Mouse (Mus musculus) adrenal gland, postnatal 10 days (tissue): ENCODE measurements around the gene Pabpc4l. TPM values are rescaled to one million over a fixed set of nuclear protein-coding genes. Genes with fewer than 3 reads are reported as not detected.
A peak's percentile ranks its signal among the peaks of the same experiment; 100 is the strongest.
"Not testable (repeated sequence)": the region's sequence is repeated elsewhere in the genome, so short reads cannot be mapped to it uniquely, and the experiment has no call there.

Experiments used
- DNase-seq: peaks from one replicate; pipeline ENCODE4 v3.0.0; 2021; ENCODE audit warnings: mixed read lengths
- long read RNA-seq, 2 experiments: library from polyadenylated mRNA; stranded (forward); transcript quantifications; one replicate each; pipeline ENCODE4 v2.0.0; 2021
- total RNA-seq, 2 experiments: library from RNA; stranded (reverse); gene quantifications; 2 replicates each; pipeline ENCODE4 v1.2.3; 2021

Gene Pabpc4l
- total RNA-seq, result 1 to 10 TPM; 2.8 to 4.4 TPM
- long read RNA-seq, experiment 1, full-length matches to known transcripts, result 1 of 1 reads
- long read RNA-seq, experiment 1, partial matches to known transcripts, result 0 of 1 reads
- long read RNA-seq, experiment 1, other reads (novel, unspliced or antisense), result 0 of 1 reads
- long read RNA-seq, experiment 2, full-length matches to known transcripts, result 1 of 1 reads
- long read RNA-seq, experiment 2, partial matches to known transcripts, result 0 of 1 reads
- long read RNA-seq, experiment 2, other reads (novel, unspliced or antisense), result 0 of 1 reads

DNA sequence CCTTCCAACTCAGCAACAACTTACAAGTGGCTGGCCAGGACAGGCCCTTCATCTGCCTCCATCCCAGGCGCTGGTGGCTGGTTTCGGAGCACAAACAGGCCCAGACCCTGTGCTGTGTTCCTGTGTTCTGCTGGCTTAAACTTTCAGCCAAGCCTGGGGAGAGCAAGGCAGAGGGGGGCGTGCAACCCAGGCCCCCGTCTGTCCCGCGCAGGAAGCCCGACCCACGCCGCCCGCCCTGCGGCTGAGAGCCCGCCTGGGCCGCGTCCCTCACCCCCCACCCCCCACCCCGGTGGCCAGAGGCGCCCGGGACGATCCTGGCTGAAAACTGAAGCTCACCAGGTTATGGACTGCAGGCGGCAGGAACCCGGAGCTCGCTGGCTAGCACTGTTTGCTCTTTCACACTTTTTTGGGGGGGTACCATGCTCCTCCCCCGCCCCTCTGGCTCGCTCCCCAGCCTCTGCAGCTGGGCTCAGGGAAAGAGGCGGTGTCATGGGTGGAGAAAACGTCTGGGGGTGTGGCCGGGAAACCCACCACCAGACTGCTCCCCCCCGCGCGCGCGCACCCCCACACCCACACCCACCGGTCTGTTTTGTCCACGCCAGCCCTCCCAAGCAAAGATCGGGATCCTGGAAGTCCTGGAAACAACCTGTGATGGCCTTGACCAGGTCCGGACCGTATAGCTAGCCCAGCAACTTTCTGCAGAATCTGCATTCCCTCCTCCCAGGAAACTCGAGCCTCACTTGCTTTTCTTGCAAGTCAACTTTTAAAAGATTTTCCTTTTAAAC lies at the start of gene Pabpc4l:
TSS of gene Pabpc4l (minus strand) at position 739 of the 785 bp plus-strand sequence.
- DNase-seq, result peak; percentile 65

GRCm38 (mm10) chr3:46490989-46491259 lies 42.9 kb upstream of the Pabpc4l start:
- DNase-seq, result no peak

GRCm38 (mm10) chr3:46490132-46490988 lies 42.3 kb upstream of the Pabpc4l start:
- no peak for DNase-seq

GRCm38 (mm10) chr3:46486091-46486490 lies 38.1 kb upstream of the Pabpc4l start:
- DNase-seq, result not testable (repeated sequence)

DNA sequence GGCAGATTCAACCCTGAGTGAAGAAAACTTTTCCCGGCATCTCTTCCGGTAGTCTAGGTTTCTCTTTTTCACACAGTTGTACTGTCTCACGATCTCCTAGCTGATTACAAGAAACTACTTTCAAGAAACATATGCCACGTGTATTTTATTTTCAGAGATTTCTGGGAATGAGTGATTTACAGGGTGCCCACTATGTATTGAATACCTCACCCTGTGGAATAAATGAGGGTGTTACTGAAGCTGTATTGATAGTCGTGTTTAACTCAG lies 180 bp upstream of the Pabpc4l start:
- no peak for DNase-seq

- DNase-seq, result no peak
Measured at GRCm38 (mm10) chr3:46431416-46431815, 16.6 kb downstream of the Pabpc4l start.
